Mouse (Mus musculus) lung, postnatal 14 days (tissue): Measurements from ENCODE around the gene Ptprn2.
A peak's percentile ranks its signal among the peaks of the same experiment; 100 is the strongest.
"Not testable (repeated sequence)": the region's sequence is repeated elsewhere in the genome, so short reads cannot be mapped to it uniquely, and the experiment has no call there.

Source experiments
- DNase-seq: peaks from one replicate; pipeline ENCODE4 v3.0.0; 2021

Gene Ptprn2

GRCm38 (mm10) chr12:116528861-116529260 lies 43.3 kb downstream of the Ptprn2 start:
- DNase-seq: no peak

DNA sequence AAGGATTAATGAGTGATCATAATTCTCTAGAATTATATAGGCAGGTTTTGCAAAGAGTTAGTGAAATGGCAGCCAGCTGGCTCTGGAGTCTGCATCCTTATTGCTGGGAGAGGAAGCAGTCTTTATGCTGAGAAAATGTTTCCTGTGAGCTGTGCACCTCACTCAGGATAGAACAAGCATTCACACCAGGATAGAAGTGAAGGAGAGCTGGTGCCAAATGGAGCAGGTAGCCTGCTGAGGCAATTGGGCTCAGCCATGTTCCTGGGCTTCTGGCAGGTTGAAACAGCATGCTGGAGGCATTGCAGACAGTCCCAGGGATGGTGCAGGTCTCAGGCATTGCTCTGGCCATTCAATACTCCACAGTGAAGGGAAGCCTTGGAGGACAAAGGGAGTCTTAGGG lies 47.8 kb downstream of the Ptprn2 start:
- no peak for DNase-seq

DNA sequence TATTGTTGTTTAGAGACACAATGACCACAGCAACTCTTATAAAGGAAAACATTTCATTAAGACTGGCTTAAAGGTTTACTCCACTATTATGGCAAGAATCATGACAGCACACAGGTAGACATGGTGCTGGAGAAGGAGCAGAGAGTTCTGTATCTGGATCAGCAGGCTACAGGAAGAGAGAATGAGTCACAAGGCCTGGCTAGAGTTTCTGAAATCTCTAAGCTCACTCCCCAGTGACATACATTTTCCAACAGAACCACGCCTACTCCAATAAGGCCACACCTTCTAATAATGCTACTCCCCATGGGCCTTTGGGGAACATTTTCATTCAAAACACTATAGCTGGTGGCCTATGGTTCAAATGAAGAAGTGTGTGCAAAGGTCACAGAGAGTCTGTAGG lies 53.8 kb downstream of the Ptprn2 start:
- DNase-seq: no peak

- DNase-seq: peak; percentile 30
Measured at GRCm38 (mm10) chr12:116540608-116541007, 55.1 kb downstream of the Ptprn2 start.

- DNase-seq: peak; percentile 57
Measured at GRCm38 (mm10) chr12:116550031-116550430, 64.5 kb downstream of the Ptprn2 start.

DNA sequence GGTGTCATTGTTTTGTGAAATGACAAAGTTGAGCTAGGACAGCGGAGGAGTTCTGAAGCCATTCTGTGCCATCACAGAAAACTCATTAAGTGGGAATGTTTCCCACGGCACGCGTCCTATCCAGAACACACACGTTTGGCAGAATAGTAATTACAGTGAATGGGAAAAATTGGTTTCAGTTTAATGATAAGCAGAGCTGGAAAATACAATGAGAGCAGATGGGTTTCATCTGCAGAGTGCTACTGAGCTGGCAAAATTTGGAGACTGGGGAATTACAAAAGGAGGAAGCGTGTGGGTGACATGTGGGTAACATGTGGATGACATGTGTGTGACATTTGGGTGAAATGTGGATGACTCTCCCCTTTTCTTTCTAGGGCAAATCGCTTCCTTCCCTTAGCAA lies 66.0 kb downstream of the Ptprn2 start:
- DNase-seq: no peak

- no peak for DNase-seq
Measured at GRCm38 (mm10) chr12:116552306-116552705, 66.8 kb downstream of the Ptprn2 start.

- peak; percentile 12 for DNase-seq
Measured at GRCm38 (mm10) chr12:116553361-116553760, 67.8 kb downstream of the Ptprn2 start.

GRCm38 (mm10) chr12:116555964-116556363 lies 70.4 kb downstream of the Ptprn2 start:
- no peak for DNase-seq

- no peak for DNase-seq
Measured at GRCm38 (mm10) chr12:116564441-116564840, 78.9 kb downstream of the Ptprn2 start.

- DNase-seq: no peak
Measured at GRCm38 (mm10) chr12:116566672-116567071, 81.2 kb downstream of the Ptprn2 start.

DNA sequence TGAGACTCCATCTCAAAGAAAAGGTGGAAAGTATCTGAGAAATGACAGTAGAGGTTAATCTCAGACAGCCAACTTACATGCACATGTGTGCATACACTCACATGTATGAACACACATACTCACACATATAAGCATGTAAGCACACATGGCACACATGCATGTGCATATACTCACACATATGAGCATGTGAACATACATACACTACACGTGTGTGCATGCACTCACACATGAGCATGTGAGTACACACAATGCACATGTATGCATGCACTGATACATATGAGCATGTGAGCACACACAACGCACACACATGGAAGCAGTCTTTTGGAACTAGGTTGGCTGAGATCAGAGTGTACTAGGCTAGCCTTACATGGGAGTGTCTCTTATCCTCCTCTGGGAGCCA lies 81.7 kb downstream of the Ptprn2 start:
- no peak for DNase-seq

- DNase-seq: no peak
Measured at GRCm38 (mm10) chr12:116569568-116569967, 84.0 kb downstream of the Ptprn2 start.

- no peak for DNase-seq
Measured at GRCm38 (mm10) chr12:116574102-116574501, 88.6 kb downstream of the Ptprn2 start.

DNA sequence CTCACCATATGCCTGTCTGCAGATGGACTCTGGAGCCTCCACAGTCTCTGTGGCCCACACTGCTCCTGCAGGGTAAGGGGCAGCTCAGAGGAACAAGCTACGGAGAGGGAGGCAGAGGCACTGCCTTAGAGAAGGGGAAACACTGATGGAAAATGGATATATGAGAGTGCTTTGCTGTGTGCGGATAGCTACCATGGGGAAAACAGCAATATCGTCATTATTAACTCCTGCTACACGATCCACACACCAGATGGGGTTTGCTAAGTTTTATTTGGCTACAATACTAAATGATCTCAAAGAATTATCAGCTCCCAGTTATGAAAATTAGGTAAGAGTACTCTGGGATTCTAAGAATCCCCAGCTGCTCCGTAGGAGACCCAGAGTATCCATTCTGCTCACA lies 89.2 kb downstream of the Ptprn2 start:
- DNase-seq: no peak

- not testable (repeated sequence) for DNase-seq
Measured at GRCm38 (mm10) chr12:116577917-116578316, 92.4 kb downstream of the Ptprn2 start.

GRCm38 (mm10) chr12:116580827-116581544 lies 95.5 kb downstream of the Ptprn2 start:
- DNase-seq: no peak

- no peak for DNase-seq
Measured at GRCm38 (mm10) chr12:116581864-116582263, 96.3 kb downstream of the Ptprn2 start.

- no peak for DNase-seq
Measured at GRCm38 (mm10) chr12:116582829-116583228, 97.3 kb downstream of the Ptprn2 start.

DNA sequence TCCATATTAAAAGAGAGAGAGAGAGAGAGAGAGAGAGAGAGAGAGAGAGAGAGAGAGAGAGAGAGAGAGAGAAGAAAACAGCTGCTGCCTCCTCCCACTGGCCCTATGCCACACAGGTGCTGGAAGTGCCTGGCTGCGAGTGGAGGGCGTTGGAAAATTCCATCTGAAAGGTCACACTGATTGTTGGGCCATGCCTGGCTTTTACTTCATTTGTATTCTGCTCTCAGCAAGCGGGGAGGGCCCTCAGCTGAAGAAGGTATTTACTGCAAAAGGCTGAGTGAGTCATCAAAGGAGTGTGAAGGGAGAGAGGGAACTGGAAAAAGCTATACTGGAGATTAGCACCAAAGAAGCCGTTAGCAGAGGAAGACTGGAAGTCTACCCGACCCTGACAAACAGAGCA lies 99.5 kb downstream of the Ptprn2 start:
- DNase-seq: peak; percentile 65

GRCm38 (mm10) chr12:116586167-116586566 lies 100.6 kb downstream of the Ptprn2 start:
- no peak for DNase-seq

GRCm38 (mm10) chr12:116587548-116587947 lies 102.0 kb downstream of the Ptprn2 start:
- no peak for DNase-seq

GRCm38 (mm10) chr12:116590076-116590475 lies 104.6 kb downstream of the Ptprn2 start:
- no peak for DNase-seq

DNA sequence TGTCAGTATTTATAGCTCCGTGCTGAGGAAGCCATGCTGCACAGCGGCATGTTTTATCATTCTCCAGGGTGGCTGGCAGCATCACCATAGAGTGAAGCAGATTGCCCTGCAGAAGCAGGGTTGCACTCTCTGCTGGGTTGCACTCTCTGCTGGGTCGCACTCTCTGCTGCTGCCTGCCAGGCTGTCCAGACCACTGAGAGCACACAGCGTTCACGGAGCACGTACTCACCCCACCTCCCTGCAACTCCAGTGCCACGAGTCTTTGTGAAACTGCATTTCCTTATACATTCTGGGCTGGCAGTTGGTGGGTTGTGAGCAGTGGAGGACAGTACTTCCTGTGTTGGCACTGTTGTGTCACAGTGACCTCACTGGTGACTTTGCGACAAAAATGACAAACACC lies 108.9 kb downstream of the Ptprn2 start:
- DNase-seq: no peak
